Mouse (Mus musculus) urinary bladder, postnatal 10 days (tissue): Measurements from ENCODE around the gene Ranbp3.
"Not testable (repeated sequence)": the region's sequence is repeated elsewhere in the genome, so short reads cannot be mapped to it uniquely, and the experiment has no call there.

Source experiments
- DNase-seq: peaks from one replicate; pipeline ENCODE4 v3.0.0; 2022; ENCODE audit warnings: low spot score

The Ranbp3 gene

DNA sequence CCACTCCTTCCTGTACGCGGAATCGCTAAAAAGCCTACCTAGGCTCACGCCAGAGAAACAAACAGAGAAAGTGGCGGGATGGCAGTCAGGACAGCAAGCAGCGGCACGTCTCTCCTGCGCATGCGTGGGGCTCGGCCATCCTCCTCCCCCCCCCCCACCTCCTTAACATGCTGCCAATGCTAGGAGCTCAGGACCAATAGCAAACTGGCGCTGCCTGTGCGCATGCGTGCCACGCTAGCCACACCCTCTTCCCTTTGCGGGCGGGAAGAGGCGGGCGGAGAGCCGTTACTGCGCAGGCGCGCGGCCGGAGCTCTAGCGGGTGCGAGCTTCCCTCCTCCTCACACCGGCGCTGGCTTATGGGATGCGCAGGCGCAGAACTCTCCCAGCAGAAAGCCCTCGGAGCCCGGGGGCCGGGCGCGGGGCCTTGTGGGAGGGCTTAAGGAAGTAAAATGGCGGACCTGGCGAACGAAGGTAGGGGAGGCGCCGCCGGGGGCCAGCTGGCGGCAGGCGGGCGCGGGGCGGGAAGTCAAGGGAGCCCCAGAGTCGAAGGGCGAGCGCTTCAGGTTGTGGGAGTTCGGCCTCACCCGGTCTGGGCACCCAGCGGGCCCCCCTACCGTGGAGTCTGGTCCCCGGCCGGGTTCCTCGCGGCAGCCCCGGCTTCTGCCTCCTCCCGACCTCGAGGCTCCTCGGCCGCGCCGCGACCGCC, at the start of gene Ranbp3:
TSS of gene Ranbp3 (plus strand) at position 354 of the 706 bp plus-strand sequence.
- DNase-seq = peak; percentile 96

DNA sequence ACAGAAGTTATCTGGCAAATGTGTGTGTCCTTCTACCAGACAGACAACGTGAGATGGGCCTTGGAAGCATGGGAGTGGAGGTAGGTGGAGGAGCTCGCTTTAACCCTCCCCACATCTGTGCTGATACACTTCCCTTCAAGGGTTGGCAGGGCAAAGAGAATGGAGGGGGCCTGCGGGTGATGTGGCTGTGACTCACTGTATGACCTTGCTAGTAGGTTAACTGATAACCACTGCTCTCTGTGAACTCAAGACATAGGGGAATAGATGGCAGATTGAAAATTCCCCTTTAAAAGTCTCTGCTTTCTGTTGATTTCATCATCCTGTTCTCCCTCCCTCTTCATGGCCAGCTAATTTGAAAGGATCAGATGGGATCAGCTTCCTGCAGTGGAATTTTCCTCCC, 47.6 kb upstream of the Ranbp3 start:
- DNase-seq = no peak

DNA sequence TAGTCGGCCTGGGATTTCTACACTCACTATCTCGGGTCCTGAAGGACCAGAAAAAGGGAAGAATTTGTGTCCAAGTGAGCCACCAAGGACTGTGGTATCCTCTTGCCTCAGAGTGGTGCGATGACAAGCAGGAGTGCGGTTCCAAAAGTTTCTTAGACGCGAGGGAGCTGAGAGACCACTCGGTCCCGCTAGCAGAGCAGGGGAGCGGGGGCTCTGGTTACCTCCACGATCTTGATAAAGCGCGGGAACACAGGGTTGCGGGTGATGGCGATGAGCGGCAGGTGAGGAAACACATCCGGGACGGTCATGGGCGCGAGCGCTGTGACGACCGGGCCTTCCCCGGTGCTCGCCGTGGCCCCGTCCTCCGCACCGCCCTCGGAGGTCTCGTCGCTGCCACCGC, 46.8 kb upstream of the Ranbp3 start:
- DNase-seq = no peak

DNA sequence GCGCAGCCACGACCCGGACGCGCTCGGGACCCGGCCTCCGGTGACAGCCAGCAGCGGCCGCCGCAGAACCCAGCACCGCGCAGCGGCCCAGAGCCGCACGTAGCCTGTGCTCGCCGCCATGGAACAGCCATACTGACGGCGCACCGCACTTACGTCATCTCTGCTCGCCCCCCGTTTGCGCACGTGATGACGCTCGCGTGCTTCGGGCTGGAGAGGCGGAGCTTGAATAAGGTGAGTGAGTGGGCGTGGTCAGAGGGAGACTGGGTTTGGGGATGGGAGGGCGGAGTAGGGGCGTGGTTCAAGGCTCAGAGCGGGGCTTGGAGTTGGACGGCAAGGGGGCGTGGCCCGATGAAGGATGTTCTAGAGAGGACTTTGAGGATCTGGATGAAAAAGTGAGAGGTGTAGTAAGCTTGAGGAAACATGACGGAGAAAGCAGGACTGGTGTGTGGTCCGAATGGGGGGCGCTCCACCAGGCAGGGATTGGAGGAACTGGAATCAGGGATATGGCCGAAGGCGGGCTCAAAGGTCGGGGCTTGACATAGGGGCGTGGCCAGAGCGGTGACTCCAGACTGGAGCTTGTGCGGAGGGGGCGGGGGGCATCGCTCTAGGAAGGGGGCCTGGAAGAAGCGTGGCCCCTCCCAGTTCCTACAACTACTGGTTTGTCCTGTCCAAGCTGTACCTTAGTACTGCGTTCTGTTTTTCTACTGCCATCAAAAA, 46.2 kb upstream of the Ranbp3 start, which contains the start of gene Lonp1:
TSS of gene Lonp1 (minus strand) at position 134 of the 717 bp plus-strand sequence.
- DNase-seq = peak; percentile 96

DNA sequence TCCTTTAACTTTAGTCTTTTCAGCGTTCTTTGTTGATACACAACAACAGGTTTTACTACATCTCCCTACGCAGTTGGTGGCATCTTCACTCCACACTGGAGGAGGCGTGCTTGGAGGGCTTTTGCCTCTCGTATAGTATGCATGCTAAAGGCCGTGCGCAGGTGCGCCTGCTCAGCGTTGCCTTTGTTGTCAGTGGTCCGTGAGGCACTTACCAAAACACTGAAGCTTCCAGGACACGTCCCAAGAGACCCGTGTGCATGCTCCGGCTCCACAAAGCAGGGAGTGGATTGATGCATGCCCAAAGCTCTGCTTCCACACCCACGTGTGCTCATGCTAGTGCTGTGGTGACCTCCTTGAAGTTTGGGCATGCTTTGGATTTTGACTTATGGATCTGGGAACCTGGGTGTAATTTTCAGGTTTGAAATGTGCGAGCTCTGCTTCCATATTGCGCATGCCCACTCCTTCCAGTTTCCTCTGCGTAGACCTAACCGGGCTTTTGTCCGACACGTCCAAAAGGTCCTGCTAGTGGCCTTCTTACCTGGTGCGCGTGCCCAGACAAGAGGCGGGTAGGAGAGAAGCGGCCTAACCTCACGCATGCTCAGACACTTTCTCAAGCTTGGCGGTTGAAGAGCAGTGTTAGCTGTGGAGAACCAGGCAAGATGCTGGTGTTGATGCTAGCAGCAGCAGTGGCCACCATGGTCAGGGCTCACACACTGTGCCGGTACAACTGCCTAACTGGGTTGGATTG, 45.4 kb upstream of the Ranbp3 start, which contains the start of gene Catsperd:
TSS of gene Catsperd (plus strand) at position 614 of the 748 bp plus-strand sequence.
- DNase-seq = no peak

DNA sequence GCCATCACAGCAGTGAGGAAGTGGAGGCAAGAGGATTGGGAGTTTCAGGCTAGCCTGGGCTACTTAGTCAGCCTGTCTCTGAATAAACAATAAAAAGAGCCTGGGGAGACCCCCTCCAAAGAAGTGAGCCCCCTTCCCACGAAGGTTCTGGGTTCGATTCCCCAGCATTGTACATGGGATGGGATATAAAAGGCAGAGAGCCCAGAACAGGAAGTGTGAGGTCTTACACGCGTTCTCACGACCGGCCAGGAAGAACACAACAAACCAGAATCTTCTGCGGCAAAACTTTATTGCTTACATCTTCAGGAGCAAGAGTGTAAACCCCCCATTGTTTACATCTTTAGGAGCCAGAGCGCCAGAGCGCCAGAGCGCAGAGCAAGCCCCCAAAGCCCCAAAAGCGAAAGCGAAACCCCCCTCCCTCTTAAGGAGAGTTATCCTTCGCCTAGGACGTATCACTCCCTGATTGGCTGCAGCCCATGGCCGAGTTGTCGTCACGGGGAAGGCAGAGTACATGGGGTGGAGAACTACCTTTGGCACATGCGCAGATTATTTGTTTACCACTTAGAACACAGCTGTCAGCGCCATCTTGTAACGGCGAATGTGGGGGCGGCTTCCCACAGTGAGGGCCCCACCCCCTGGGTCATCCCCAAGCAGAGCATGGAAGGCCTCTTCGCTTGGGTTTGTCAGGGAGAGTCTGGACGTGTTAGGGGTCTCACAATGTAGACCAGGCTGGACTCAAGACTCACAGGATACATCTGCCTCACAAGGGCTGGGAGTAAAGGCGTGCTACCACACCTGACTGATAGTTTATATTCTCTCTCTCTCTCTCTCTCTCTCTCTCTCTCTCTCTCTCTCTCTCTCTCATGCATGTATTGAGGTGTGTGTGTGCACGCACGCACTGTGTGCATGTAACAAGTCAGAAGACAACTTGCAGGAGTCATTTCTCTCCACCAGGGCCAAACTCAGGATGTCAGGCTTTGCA, 43.0 kb upstream of the Ranbp3 start:
- DNase-seq = not testable (repeated sequence)

DNA sequence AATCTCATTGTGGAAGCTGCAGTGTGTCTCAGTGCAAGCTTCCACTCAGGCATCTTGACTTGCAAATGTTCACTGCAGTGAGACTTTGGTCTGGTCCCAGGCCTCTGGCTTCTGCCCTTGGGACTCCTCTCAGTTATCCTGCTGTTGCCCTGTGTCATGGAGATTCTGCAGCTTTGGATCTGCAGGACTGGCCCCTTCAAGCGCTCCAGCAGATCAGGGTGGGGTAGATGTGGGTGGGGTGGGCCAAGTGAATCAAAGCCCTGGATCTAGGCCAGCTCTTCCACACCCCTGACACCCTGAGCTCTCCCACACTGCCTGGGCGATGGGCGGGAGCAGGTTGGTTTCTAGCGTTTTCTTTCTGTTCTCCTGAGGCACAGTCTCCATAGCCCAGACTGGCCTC, 41.3 kb upstream of the Ranbp3 start:
- no peak for DNase-seq

DNA sequence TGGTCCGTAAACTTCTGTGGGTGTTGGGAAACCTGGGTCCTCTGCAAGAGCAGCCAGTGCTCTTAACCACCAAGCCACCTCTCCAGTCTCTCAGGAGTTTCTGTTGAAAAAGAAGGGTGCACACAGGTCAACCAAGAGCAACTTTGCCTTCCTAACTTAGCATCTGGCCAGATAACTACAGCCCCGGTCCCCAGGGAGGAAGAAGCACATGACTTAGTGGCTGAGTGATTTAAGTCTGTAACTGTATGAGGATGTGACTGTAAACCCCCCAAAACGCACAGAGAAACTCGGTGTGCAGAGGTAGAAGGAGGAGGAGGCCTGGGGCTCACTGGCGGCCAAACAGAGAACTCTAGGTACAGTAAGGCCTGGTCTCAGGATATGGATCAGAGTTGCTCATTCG, 39.1 kb upstream of the Ranbp3 start:
- no peak for DNase-seq

DNA sequence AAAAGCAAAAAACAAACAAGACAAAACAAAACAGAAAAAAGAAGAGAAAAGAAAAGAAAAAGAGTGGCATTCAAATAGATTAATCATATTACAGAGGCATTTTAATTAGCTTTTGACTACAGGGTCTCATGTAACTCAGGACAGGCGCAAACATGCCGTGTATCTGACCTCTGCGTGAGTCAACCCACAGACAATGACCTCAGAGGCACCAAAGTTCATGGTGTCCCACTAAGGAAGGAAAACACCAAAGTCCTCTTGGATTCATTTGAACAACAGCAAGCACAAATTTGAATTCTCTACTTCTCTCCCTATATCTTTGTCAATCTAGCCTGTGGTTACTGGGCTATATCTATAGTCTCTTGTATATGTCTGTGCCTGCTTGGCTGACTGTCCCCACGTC, 29.9 kb upstream of the Ranbp3 start:
- DNase-seq = no peak

DNA sequence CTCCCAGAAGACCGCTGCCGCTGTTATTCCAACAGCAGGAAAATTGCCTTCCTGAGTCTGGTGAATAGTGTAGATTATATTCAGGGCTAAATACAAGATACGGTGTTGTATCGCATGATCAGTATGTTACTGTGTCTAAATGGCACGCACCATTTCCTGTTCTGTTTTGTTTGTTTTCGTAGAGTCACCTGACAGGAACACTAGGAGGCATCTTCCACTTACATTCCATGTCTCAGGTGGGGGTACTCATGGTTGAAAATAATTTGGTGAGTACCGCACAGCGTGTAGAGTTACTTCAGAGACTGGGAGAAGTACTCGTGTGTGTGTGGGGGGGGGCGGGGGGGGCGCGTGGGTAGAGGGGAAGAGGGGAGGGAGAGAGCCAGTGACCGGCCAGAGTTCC, 25.5 kb upstream of the Ranbp3 start:
- DNase-seq = no peak

DNA sequence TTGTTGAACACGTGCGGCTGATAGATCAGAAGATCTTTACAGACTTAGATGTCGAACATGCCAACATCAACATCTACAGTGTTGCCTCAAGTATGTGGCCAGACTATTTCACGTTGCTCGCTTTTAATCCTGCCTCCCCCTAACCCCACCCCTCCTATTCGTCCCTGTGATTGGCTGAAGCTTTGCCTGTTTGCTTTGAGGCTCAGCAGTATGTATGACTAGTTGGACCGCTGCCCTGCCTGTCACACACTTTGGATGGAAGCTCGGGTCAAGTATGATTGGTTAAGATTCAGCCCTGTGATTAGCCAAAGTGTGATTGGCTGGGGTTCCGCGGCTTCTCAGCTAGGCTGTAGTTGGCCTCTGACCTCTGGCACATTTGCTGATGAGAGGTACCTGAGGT, 21.3 kb upstream of the Ranbp3 start:
- no peak for DNase-seq

DNA sequence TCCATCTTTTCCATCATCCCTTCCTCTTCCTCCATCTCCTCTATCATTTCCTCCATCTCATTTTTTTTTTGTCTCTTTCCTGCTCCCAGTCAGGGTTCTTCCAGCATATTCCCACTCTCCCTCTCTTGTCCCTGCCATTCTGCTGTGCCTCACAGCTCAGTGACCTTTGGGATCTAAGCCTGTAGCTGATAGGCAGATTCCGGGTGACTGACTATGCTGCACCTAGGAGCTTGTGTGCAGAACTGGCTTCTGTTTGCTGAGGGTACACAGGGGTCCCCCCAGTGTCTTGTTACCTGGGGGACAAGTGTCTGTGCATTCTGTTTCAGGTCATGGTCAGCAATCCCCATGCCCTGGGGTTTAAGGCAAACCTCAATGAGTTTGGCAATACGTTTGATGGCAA, 18.3 kb upstream of the Ranbp3 start:
- DNase-seq = no peak

DNA sequence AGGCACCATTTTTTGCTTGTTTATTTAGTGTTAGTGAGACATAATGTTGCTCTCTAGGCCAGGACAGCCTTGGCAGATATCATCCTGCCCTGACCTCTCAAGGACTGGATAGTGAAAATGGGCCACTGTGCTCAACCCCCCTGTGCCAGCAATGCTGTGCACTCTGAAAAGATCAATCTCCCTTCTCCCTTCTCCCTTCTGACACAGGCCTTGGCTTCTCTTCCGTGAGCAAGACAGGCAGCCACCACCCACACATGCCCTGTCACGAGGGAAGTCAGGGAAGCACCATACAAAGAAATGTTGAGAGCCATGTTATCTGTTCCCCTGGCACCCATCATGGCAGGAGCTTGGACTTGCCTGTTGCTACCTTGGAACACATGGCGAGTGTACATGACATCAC, 17.8 kb upstream of the Ranbp3 start:
- DNase-seq = no peak

DNA sequence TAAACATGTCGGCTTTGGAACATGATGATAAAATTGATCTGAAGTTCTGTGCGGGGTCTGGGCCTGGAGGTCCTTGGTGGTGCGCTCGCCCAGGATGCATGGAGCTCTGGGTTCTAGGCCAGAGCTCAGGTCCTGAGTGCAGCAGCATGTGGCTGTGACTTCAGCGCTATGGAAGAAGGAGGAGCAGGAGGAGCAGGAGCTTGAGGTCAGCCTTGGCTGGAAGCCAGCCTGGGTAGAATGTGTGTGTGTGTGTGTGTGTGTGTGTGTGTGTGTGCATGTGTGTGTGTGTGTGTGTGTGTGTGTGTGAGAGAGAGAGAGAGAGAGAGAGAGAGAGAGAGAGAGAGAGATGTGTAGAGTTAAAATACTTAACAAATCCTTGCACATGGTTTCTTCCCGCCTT, 16.9 kb upstream of the Ranbp3 start:
- DNase-seq = no peak

DNA sequence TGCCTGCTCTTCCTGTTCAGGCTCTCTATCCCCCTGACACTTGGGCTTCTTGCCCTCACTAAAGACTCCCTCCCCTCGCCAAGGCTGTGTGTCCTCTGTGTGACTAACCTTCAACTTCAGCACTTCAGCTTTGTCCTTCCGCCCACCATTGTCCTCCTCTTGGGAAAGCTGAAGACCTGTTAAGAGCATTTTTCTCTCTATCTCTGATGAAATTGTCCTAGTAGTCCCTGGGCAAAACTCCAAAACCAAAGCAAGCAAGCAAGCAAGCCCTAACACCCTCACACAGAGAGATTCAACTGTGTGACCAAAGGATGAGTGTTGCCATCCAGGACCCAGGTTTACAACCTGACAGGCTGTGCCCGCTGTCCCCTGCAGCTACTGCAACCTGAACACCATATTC, 9.4 kb upstream of the Ranbp3 start:
- no peak for DNase-seq

DNA sequence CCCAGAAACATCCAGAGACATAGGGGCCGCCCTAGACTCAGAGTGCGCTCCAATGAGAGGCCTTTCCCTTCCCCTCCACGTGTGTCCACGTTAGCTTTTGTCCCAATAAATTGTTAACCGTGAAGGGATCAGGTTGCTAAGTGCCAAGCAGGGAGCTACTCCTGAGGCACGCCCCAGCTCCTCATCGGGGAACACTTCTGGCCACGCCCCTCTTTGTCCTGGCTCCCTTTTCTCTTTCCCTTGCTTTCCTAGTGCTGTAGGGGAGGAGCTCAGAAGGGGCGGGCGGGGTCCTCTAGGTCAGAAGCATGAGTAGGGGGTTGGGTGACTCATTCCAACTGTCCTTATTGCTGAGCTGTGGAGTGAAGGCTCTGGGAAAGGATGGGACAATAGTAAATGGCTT, 8.8 kb upstream of the Ranbp3 start:
- no peak for DNase-seq

DNA sequence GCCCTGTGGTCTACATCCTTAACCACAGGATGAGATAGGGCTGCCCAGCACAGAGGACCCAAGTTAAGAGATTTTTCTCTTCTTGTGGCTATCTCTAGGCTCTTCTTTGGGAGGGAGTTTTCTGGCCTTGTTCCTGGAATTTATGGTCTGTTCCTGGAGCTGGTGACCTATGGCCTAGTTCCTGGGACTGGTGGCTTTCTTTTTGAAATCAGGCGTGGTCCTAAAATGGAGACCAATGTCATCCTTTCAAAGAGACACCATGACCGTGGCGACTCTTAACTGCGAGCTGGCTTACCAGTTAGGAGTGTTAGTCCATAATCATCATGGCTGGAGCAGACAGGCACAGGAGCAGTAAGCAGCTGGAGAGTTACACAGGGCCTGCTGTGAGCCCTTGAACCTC, 6.7 kb upstream of the Ranbp3 start:
- no peak for DNase-seq

DNA sequence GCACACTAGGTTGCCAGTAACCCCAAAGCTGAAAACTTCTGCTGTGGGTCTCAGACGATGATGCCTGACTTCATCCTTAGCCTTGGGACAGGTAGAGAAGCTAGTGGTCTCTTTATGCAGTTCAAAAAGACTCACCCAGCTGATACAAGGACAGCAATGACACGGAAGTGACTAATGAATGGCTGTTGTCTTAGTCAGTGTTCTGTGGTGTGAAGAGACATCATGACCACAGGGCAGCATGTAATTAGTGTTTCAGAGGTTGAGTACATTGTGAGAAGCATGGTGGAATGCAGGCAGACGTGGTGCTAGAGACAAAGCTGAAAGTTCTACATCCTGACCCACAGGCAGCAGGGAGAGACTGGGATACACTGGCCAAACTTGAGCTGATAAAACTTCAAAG, 5.5 kb upstream of the Ranbp3 start:
- no peak for DNase-seq

DNA sequence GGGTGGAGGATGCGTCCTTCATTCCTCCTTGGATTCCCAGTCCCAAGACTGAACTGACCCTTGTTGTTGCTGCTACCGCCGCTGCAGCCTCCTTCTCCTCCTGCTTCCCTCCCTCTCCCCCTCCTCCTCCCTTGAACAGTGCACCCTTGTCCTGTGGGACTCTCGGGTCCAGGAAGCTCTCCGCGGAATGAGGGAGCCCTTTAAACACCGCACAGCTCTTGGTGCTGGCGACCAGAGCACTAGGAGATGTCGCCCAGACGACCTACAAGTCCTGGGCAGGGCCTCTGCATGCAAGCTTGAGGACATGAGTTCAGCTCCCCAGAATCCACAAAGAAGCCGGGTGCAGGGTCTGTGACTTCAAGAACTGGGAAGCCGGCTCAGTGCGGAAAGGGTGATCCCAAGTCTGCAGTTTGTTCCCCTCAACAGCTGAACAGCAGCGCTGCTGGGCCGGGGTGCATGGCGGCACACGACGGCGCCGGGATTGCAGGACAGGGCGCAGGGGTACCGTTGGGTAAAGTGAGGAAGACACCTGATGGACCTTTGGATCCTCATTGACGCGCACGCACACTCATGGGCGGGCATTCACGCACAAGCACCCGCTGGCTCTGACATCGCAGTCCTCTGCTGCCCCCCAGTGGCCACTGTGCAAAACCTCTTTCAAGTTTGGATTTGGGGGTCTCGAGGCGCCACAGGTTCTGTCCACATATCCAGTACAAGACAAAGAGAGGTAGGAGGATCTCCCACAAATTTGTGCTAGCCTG, 4.5 kb upstream of the Ranbp3 start:
- peak; percentile 37 for DNase-seq

DNA sequence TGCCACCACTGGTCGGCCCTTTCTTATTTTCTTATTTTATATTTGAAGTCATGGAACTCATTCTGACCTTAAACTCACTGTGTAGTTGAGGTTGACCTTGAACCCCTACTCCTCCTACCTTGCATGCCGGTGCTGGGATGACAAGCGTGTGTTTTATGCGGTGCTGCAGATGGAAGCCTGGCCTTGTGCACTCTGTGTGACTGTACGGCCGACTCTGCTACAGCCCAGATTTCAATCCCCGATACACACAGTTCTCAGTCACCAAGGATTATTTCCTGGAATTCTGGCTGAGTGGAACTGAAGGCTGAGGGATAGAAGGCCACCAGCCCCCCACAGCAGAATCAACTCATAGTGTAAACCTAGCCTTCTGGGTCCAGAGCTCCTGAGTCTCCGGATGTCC, 3.3 kb upstream of the Ranbp3 start:
- no peak for DNase-seq
